Mouse (Mus musculus): Measurements from ENCODE around the gene Rbfox3. TPM values are rescaled to one million over a fixed set of nuclear protein-coding genes. Genes with fewer than 3 reads are reported as not detected.

Gene Rbfox3
- total RNA-seq, 4 experiments from 2014 or later = 229 to 281 (median 270) TPM

DNA sequence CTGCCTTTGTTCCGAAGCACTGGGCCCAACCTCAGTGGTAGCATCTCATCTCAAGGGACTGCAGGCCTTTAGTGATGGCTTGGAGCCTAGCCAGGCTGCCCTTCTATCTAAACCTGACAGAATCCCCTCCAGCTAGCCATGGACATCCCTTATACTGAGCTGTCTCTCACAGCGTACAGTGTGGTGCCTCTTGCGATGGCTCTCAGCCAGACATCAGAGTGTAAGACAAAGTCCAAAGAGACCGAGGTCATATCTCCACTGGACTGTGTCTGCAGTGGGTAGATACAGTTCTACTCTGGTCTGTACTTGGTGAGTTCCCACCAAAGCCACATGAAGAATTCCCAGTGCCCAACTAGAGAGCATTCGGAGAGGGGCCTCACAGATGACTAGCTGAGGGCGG is 240.2 kb downstream of the Rbfox3 start:
- no peak for DNase-seq (ENCODE audit: low spot score in 2 of 2)

GRCm38 (mm10) chr11:118669820-118670219 is 241.6 kb downstream of the Rbfox3 start:
- DNase-seq (ENCODE audit: low spot score in 2 of 2) = no peak

DNA sequence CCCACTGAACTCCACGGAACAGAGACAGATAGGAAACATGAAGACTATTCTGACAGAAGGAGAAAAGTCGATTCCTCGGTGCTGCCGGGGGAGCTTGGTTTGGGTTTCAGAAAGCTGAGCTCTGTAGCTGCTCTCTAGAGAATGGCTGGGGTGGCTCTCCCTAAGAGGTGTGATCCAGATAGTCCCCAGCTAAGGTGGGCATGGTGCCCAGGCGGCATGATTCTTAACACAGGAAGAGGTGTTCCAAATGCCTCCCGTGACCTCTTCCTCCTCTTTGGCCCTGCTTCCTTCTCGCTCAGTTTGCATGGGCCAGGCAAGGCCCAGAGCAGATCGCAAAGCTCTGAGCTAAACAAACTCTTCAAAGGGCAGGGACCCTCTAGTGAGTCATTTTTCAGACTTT is 243.0 kb downstream of the Rbfox3 start:
- no peak for DNase-seq (ENCODE audit: low spot score in 2 of 2)

DNA sequence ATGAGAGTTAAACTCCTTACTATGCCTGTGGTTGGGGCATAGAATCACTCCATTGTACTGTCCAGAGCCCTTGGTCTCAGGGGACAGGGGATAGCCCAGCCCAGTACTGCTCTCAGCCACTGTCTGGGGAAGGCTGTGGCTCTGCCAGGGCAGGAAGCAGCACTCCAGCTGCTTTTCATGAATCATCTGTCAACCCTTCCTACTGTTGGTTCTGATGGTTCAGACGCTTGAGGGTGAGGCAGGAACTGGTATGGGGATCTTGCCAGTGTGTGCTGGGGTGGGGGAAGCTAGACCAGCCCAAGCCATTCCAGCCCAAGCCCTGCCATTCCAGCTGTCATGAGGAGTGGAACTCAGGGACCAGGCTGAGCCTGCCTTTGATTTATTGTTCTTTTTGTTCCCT is 243.5 kb downstream of the Rbfox3 start:
- no peak for DNase-seq (ENCODE audit: low spot score in 2 of 2)

- DNase-seq (ENCODE audit: low spot score in 2 of 2) = no peak
Observed at GRCm38 (mm10) chr11:118666172-118666571, 245.2 kb downstream of the Rbfox3 start.

- DNase-seq (ENCODE audit: low spot score in 2 of 2) = no peak
Observed at GRCm38 (mm10) chr11:118663305-118663704, 248.1 kb downstream of the Rbfox3 start.

- no peak for DNase-seq (ENCODE audit: low spot score in 2 of 2)
Observed at GRCm38 (mm10) chr11:118659305-118659704, 252.1 kb downstream of the Rbfox3 start.

GRCm38 (mm10) chr11:118655833-118656232 is 255.6 kb downstream of the Rbfox3 start:
- DNase-seq (ENCODE audit: low spot score in 2 of 2) = no peak

- no peak for DNase-seq (ENCODE audit: low spot score in 2 of 2)
Observed at GRCm38 (mm10) chr11:118653521-118654318, 257.7 kb downstream of the Rbfox3 start.

DNA sequence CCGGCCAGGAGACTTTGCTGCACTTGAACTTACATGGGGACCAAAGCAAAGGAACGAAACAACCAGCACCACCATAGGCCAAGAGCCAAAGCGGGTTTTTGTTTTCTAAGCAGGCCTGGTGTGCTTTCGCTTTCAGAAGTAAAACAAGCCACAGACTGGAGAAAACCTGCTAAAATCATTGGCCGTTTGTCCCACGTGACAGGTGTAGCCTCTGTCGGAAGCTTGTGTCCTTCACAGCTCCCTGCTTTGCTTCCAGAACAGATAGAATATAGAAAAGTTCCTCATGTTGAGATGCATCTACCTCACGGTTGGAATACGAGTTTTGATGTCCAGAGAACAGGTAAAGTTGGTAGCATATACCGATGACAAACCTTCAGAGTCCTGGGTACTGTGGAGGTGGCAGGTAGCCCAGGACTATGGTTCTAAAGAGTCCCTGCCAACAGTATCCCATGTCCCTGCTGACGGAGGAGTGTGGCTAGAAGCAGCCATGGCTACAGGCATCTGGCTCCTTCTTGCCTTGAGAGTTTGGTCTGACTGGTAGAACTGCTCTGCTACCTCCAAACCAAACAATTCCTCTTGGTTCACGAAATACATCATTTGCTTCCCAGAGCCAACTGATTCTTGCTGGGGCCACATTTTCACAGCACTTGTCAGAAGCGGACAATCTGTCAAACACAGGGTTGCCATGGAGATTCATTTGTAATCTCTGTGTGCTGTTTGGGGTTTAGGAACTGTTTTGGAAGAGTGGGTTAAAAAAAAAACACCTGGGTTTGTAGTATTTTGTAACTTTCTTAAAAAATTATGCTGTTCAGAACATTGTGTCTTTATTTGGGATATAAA is 258.8 kb downstream of the Rbfox3 start:
- peak in 1 of 2 experiments; percentile 37 for DNase-seq (ENCODE audit: low spot score in 2 of 2)

DNA sequence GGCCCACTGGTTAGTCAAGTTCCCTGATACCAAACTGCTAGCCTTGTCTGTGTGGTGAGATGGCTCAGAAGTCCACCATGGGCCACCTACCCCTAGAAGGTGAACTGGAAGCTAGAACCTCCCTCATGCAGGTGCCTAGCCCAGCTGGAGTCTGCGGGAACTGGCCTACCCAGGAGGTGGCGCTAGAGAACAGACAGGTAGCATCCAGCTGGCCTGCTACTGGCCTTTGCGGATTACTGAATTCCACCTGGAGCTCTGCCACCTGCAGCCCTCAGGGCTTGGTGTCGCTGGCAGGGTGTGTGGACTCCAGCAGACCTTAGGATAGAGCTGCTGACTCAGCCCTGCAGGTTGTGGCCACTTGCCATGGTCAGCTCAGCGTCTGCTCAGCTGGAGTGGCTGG is 263.0 kb downstream of the Rbfox3 start:
- no peak for DNase-seq (ENCODE audit: low spot score in 2 of 2)

DNA sequence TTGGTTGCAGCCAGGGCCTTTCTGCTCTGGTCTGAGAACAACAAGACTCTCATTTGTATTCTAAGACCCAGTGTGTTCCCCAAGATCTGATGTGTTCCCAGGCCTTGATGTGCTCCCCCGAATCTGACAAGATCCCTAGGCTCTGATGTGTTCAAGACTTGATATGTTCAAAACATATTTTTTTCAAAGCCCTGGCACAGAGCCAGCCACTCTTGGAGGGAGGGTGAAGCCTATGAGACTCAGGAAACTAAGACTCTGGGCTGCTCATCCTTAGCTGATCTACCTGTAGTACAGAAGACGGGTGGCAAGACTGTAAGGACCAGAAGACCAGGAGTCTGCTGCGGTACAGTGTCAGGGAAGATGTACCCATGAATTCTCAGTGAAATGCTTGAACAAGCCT is 264.5 kb downstream of the Rbfox3 start:
- no peak for DNase-seq (ENCODE audit: low spot score in 2 of 2)

DNA sequence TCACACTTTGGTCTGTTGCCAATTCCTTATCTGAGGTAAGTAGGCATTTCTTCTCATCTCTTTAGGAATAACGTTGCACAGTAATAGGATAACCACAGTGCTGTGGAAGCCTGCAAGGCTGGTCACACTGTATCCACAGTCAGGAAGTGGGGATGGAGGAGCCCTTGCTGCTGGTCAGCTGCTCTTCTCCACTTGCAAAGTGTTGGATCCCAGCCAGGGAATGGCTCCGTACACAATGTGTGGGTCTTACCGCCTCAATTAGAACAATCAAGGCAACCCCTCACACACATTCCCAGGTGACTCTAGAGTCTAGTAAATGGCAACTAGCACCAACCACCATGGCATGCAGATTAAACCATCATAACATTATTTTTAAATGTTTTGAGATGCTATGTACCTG is 266.2 kb downstream of the Rbfox3 start:
- no peak for DNase-seq (ENCODE audit: low spot score in 2 of 2)

DNA sequence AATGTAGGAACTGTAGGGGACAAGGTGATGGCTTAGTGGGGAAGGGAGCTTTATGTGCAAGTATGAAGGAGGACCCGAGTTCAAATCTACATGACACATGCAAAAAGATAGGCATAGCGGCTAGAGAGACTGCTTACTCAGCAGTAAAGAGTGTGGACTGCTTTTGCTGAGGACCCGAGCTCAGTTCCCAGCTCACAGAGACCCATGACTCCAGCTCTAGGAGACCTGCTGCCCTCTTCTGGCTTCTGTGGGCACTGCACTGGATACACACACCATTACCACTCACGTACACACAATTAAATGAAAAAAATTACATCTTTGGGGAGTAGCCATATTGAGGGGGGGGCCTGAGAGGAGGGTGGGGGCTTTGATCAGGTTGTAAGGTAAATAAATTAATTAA is 270.7 kb downstream of the Rbfox3 start:
- DNase-seq (ENCODE audit: low spot score in 2 of 2) = no peak

GRCm38 (mm10) chr11:118637718-118638117 is 273.7 kb downstream of the Rbfox3 start:
- no peak for DNase-seq (ENCODE audit: low spot score in 2 of 2)

GRCm38 (mm10) chr11:118634647-118635046 is 276.8 kb downstream of the Rbfox3 start:
- DNase-seq (ENCODE audit: low spot score in 2 of 2) = no peak

DNA sequence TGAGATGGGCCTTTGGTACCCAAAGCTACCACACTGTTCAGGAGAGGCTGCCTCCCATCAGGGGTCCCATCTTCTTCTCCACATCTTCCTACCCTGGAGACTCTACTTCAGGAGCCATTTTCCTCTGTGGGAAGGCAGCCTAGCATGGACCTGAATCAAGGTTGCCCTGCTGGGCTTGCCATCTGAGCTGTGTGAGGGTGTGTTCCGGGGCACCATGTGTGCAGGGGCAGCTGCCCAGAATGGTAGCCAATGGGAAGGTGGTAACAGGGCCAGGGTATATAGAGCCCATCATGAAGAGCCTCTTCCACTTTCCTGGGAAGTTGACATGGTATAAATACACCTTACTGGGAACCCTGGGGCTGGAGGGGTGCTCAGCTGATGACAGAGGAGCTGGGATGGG is 281.7 kb downstream of the Rbfox3 start:
- no peak for DNase-seq (ENCODE audit: low spot score in 2 of 2)

- no peak for DNase-seq (ENCODE audit: low spot score in 2 of 2)
Observed at GRCm38 (mm10) chr11:118627541-118627940, 283.9 kb downstream of the Rbfox3 start.

GRCm38 (mm10) chr11:118620869-118621268 is 290.5 kb downstream of the Rbfox3 start:
- no peak for DNase-seq (ENCODE audit: low spot score in 2 of 2)

DNA sequence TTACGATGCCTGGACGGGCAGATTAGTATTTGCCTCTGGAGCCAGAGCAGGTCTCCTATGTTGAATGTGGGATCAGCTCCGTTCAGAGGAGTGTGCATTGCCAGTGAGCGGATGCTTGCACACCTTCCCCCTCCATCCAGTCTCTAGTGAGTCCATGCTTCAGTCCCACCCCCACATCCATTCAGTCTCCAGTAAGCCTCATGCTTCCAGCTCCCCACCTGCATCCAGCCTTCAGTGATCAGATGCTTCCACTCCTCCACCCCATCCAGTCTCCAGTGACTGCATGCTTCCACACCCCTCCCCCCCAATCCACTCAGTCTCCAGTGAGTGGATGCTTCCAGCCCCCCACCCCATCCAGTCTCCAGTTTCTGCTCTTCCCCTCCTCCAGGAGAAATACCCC is 297.3 kb downstream of the Rbfox3 start:
- no peak for DNase-seq (ENCODE audit: low spot score in 2 of 2)

- DNase-seq (ENCODE audit: low spot score in 2 of 2) = no peak
Observed at GRCm38 (mm10) chr11:118610128-118610527, 301.3 kb downstream of the Rbfox3 start.

GRCm38 (mm10) chr11:118609236-118610000 is 302.0 kb downstream of the Rbfox3 start:
- DNase-seq (ENCODE audit: low spot score in 2 of 2) = no peak

All from layer of hippocampus, adult 8-10 months (tissue).